Mouse (Mus musculus) midbrain, embryonic 11.5 days (tissue): ENCODE results near the gene Mbnl1. TPM values are rescaled to one million over a fixed set of nuclear protein-coding genes. Genes with fewer than 3 reads are reported as not detected.

Source experiments
- ATAC-seq: fragments of 200-750 bp; cut with Nextera tagmentation; 2 replicates; pipeline ENCODE4 v1.8.0; 2017; ENCODE audit warnings: moderate TSS enrichment, moderate library complexity; ENCODE audit not compliant: low FRiP score
- DNase-seq: peaks from one replicate; pipeline ENCODE4 v3.0.0; 2015; ENCODE audit warnings: low spot score; ENCODE audit errors: missing footprints
- H3K27ac ChIP-seq: fragments of 300-500 bp; sonication (generic); 2 replicates; pipeline ENCODE4 v1.5.1; 2014; ENCODE audit warnings: low read depth, low read length
- H3K27me3 ChIP-seq: fragments of 300-500 bp; sonication (generic); 2 replicates; pipeline ENCODE4 v1.6.1; 2014; ENCODE audit warnings: mild to moderate bottlenecking, low read length, moderate library complexity, mixed read lengths; ENCODE audit not compliant: control insufficient read depth, insufficient read depth
- H3K36me3 ChIP-seq: fragments of 300-500 bp; sonication (generic); 2 replicates; pipeline ENCODE4 v1.6.1; 2014; ENCODE audit warnings: mild to moderate bottlenecking, low read length, moderate library complexity, mixed read lengths; ENCODE audit not compliant: control insufficient read depth, insufficient read depth
- H3K4me1 ChIP-seq: fragments of 300-500 bp; sonication (generic); 2 replicates; pipeline ENCODE4 v1.6.1; 2014; ENCODE audit warnings: low read length; ENCODE audit not compliant: control insufficient read depth, insufficient read depth
- H3K4me2 ChIP-seq: fragments of 300-500 bp; sonication (generic); 2 replicates; pipeline ENCODE4 v1.6.1; 2014; ENCODE audit warnings: mild to moderate bottlenecking, moderate library complexity
- H3K4me3 ChIP-seq: fragments of 300-500 bp; sonication (generic); 2 replicates; pipeline ENCODE4 v1.5.1; 2014; ENCODE audit warnings: low read depth, low read length
- H3K9ac ChIP-seq: fragments of 300-500 bp; sonication (generic); 2 replicates; pipeline ENCODE4 v1.6.1; 2014; ENCODE audit warnings: low read length
- H3K9me3 ChIP-seq: fragments of 300-500 bp; sonication (generic); 2 replicates; pipeline ENCODE4 v1.6.1; 2016; ENCODE audit warnings: low read length; ENCODE audit not compliant: control insufficient read depth
- WGBS: fragments of 180-500 bp; shearing (Covaris S2); extraction: QIAGEN DNeasy Blood & Tissue Kit; methylation state at CpG from one replicate; pipeline ENCODE4 v1.1.7; 2014; 5-methylcytosine and 5-hydroxymethylcytosine counted together
- polyA plus RNA-seq: library from polyadenylated mRNA; unstranded; fragments of >200 nt; fragmentation: Nextera tagmentation; extraction: Ambion mirVana; gene quantifications from 2 replicates; pipeline ENCODE4 v1.2.1, GENCODE M21; 2014

The Mbnl1 gene
- polyA plus RNA-seq, 1 experiment from 2014 or later, result 36.2 TPM

DNA sequence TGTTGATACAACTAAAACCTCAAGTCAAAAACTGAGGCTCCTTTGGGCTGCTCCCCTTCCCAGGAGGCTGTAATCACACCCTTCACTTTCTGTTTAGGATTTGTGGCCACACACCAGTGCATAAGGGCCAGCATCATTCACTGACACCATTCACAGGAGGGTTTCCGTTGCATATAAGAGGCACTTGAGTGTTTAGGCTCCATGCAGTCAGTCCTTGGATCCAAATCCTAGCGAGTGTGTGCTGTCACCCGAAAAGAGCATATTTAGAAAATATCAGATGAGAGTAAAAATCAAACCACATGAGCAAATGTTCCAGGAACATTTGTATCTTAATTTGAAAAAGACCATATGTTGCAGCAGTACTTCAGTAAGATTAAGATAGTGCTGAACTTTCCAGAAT, 79.0 kb downstream of the Mbnl1 start:
- H3K4me3 ChIP-seq, result no peak overlapping the region
- no peak for DNase-seq
- H3K4me2 ChIP-seq, result no peak overlapping the region
- no peaks in the 10 kb centered on the region for H3K36me3 ChIP-seq
- H3K4me1 ChIP-seq, result no peaks in the 10 kb centered on the region
- H3K27ac ChIP-seq, result no peak overlapping the region
- no peak overlapping the region for H3K9ac ChIP-seq
- no peak for ATAC-seq
- no peaks in the 10 kb centered on the region for H3K27me3 ChIP-seq
- no peaks in the 10 kb centered on the region for H3K9me3 ChIP-seq
- 61% methylated on average over 3 of the region's 3 CpGs for WGBS

DNA sequence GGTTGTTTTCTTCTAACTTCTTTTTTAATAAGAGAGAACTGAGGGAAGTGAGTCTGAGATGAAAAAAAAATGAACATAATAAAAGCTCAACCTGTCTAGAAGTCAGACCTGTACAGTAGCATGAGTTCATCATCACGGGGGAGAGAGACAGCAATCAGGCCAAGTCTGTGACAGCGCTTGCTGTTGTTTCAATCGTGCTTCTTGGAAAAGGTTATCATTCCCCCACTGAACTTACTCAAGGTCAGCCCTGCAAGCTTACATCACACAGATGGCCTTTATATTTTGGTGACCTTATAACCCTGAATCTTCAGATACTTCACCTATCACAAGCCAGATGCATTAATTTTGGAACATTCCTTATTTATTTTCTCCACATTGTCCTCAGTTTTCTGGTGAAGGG, 80.4 kb downstream of the Mbnl1 start:
- Histone ChIP-seq H3K4me1 (no peaks in the 10 kb centered on the region), H3K9ac (no peak overlapping the region), H3K36me3 (no peaks in the 10 kb centered on the region), H3K4me2 (no peak overlapping the region), H3K27ac (no peak overlapping the region), H3K27me3 (no peaks in the 10 kb centered on the region), H3K4me3 (no peak overlapping the region), H3K9me3 (no peaks in the 10 kb centered on the region)
- DNase-seq, result no peak
- 86% methylated on average over 3 of the region's 3 CpGs for WGBS
- no peak for ATAC-seq

DNA sequence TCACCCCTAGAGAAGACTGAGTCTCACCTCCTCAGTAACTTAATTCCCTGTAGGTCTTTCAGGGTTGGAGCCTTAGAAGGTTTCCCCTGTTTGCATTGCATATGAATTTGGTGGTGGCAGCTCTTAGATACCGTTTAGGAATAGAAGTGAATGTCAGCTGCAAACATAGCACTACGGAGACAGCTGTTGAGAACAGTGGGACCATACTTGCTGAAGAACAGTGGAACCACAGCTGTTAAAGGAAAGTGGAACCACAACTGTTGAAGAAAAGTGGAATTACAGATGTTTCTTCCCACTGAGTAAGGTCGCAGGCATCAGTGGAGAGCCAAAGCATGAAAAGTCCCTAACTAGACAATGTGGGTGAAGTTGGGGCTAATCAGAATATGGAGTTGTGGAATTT, 84.0 kb downstream of the Mbnl1 start:
- H3K9ac ChIP-seq, result no peak overlapping the region
- 83% methylated on average over 3 of the region's 3 CpGs for WGBS
- ATAC-seq (no peak), DNase-seq (no peak)
- H3K4me2 ChIP-seq, result no peak overlapping the region
- no peaks in the 10 kb centered on the region for H3K9me3 ChIP-seq
- H3K4me3 ChIP-seq, result no peak overlapping the region
- no peaks in the 10 kb centered on the region for H3K27me3 ChIP-seq
- H3K27ac ChIP-seq, result no peak overlapping the region
- no peaks in the 10 kb centered on the region; the same call in 1 of the 2 replicates for H3K4me1 ChIP-seq
- H3K36me3 ChIP-seq, result no peaks in the 10 kb centered on the region

DNA sequence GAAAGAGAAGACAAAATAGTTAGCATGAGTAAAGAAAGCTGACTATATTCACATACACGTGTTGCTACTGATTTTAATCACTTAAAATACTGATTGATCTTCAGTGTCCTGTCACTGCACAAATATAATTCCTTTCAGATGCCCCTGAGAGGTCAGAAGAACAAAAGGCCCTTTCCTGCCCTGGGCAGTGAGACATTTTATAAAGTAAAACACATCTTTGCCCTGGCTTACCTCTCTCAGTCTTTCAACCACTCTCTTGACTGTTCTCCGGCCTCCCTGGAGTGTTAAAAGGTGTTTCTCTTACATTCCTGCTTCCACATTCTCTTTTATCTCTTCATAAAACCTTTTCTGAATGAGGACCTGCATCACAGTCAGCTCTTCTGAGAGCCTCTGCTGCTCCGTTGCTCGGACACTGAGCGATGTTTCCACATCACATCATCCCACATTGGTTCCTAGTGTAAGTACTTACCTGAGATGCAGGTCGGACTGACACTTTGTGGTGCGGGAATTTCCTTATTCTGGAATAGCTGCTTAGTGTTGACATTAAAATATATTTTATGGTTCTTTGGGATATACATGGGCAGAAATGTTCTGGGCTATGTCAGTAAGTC, 85.7 kb downstream of the Mbnl1 start:
- DNase-seq, result no peak
- no peaks in the 10 kb centered on the region for H3K27me3 ChIP-seq
- H3K4me1 ChIP-seq, result no peaks in the 10 kb centered on the region; the same call in 1 of the 2 replicates
- ATAC-seq, result no peak
- no peaks in the 10 kb centered on the region for H3K9me3 ChIP-seq
- H3K9ac ChIP-seq, result no peak overlapping the region
- 74% methylated on average over 7 of the region's 7 CpGs for WGBS
- no peak overlapping the region for H3K4me3 ChIP-seq
- H3K4me2 ChIP-seq, result no peak overlapping the region
- H3K27ac ChIP-seq, result no peak overlapping the region
- no peaks in the 10 kb centered on the region for H3K36me3 ChIP-seq

DNA sequence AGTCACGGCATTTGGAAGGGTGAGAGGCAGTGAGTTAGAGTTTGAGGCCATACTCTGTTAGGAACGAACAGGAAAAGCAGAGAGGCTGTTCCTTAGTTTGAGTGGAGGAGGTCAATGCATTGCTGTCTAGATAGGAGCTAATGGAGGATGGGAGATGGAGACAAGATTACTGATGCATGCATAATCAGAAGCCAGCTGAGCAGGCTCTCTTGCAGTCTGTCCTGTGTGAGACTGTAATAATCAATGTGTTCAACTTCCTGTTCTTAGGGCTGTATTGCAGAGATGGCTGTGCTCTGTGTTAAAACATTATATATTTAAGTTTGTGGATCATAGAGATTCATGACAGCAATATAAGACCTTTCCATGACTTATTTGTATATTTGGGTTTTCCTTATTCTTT, 87.1 kb downstream of the Mbnl1 start:
- ATAC-seq (peak; percentile 76), DNase-seq (no peak)
- no peaks in the 10 kb centered on the region for H3K9me3 ChIP-seq
- no peaks in the 10 kb centered on the region for H3K36me3 ChIP-seq
- no peak overlapping the region for H3K9ac ChIP-seq
- no peaks in the 10 kb centered on the region for H3K27me3 ChIP-seq
- H3K27ac ChIP-seq, result no peak overlapping the region
- H3K4me2 ChIP-seq, result no peak overlapping the region
- no peak overlapping the region for H3K4me3 ChIP-seq
- WGBS, result 78% methylated on average over 2 of the region's 2 CpGs
- no peaks in the 10 kb centered on the region; the same call in 1 of the 2 replicates for H3K4me1 ChIP-seq

DNA sequence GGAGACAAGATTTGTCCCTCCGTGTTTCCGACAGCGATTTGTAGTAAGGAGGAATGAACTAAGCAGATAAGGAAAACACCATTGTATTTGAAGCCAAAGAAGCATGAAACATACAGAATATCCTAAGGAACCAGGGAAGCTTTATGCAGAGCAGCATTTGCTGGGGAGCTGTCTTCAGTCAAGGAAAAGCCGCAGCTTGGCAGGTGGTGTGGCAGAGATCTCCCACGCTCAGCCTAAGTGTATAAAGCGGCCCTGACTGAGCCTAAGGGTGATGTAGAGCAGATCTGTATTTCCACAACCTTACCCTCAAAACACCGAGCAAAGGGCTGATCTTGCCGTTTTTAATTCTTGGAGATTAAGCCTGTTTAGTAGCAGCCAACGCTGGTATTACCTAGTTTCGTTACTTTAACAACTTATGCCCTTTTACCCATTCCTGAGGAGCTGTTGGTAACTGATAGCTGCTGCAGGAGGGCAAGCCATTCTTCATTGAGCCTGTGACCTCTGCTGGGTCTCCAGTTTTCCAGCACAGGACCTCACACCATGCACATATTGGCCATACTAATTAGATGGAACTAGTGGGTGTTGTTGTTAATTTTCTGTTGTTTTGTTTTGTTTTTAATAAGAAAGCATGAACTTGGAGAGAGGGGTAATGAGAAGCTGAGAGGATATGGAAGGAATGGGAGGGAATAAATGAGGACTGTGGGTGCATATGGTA, 91.1 kb downstream of the Mbnl1 start:
- no peaks in the 10 kb centered on the region for H3K27me3 ChIP-seq
- no peaks in the 10 kb centered on the region for H3K9me3 ChIP-seq
- no peak overlapping the region for H3K4me3 ChIP-seq
- no peak for ATAC-seq
- no peak overlapping the region for H3K9ac ChIP-seq
- DNase-seq, result no peak
- H3K27ac ChIP-seq, result no peak overlapping the region
- WGBS, result 47% methylated on average over 10 of the region's 10 CpGs
- no peaks in the 10 kb centered on the region for H3K36me3 ChIP-seq
- H3K4me2 ChIP-seq, result no peak overlapping the region
- H3K4me1 ChIP-seq, result no peaks in the 10 kb centered on the region; the same call in 1 of the 2 replicates

DNA sequence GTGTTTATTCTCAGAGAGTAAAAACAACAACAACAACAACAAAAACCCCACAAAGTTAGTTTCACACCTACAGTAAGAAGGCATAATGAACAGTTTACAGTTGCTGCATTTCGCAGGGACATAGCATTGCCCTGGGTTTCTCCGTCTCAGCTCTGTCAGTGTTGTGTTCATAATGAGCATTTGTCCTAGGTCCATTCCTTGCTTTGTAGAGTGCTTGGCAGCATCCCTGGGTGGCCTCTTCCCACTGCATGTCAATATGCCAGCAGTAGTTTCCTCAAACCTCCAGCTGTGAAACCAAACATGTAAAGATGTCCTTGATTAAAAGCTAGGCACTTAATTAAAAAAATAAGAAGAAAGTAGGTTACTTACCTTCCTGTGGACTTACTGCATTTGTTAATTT, 91.6 kb downstream of the Mbnl1 start:
- ATAC-seq (no peak), DNase-seq (no peak)
- H3K4me3 ChIP-seq, result no peak overlapping the region
- H3K27me3 ChIP-seq, result no peaks in the 10 kb centered on the region
- no peaks in the 10 kb centered on the region for H3K9me3 ChIP-seq
- no peaks in the 10 kb centered on the region for H3K36me3 ChIP-seq
- WGBS, result 52% methylated on average over 2 of the region's 2 CpGs
- no peak overlapping the region for H3K27ac ChIP-seq
- no peak overlapping the region for H3K4me2 ChIP-seq
- no peak overlapping the region for H3K9ac ChIP-seq
- no peaks in the 10 kb centered on the region; the same call in 1 of the 2 replicates for H3K4me1 ChIP-seq

DNA sequence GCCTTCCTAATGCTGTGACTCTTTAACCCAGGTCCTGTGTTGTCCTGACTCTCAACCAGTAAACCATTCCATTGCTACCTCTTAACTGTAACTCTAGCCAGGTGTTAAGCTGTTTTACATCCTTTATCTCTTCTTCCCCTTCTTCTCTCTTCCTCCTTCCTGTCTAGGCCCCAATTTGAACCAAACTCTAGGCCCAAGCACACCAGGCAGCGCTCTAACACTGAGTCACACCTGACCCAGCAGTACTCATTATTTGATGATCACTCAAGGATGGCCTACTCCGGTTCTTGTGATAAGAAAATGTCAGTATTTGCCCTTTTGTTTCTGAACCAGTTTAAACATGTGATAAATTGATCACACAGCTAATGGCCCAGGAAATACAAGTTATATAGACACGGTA, 92.6 kb downstream of the Mbnl1 start:
- Histone ChIP-seq H3K27ac (no peak overlapping the region), H3K4me2 (no peak overlapping the region), H3K27me3 (no peaks in the 10 kb centered on the region), H3K4me1 (no peaks in the 10 kb centered on the region), H3K4me3 (no peak overlapping the region), H3K9me3 (no peaks in the 10 kb centered on the region), H3K36me3 (no peaks in the 10 kb centered on the region), H3K9ac (no peak overlapping the region)
- DNase-seq (no peak), ATAC-seq (no peak)
- WGBS, result 92% methylated on average over 3 of the region's 3 CpGs

DNA sequence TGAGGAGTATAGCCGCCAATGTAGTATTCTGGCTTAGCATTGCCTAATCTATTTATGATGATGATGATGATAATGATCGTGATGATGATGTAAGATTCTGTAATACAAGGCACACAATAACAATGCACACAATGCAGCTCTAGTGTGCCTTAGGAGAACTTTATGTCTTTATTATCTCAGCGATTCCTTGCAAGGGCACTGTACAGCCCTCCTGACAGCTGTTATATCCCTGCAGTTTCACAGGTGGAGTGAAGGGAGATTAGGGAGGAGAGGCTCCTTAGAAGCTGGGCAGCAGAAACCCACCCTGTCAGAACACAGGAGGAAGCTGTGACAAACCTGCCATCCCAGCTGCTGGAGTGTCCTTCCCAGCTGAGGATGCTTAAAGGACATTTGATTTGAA, 93.3 kb downstream of the Mbnl1 start:
- Histone ChIP-seq H3K4me1 (no peaks in the 10 kb centered on the region), H3K4me3 (no peak overlapping the region), H3K27me3 (no peaks in the 10 kb centered on the region), H3K9ac (no peak overlapping the region), H3K27ac (no peak overlapping the region), H3K4me2 (no peak overlapping the region), H3K9me3 (no peaks in the 10 kb centered on the region), H3K36me3 (no peaks in the 10 kb centered on the region)
- 84% methylated on average over 3 of the region's 3 CpGs for WGBS
- DNase-seq (no peak), ATAC-seq (no peak)
